Mouse (Mus musculus) brain, embryonic 14.5 days (tissue): ENCODE measurements around the gene Btnl2. TPM values are rescaled to one million over a fixed set of nuclear protein-coding genes. Genes with fewer than 3 reads are reported as not detected.

Experiments used
- DNase-seq: peaks from one replicate; pipeline ENCODE4 v3.0.0-alpha.2; 2011; ENCODE audit warnings: low read depth
- CTCF ChIP-seq: fragments of 200-500 bp; IDR thresholded peaks from 2 replicates; pipeline ENCODE4 v1.5.1; 2012; ENCODE audit warnings: inconsistent platforms, mild to moderate bottlenecking, moderate library complexity, borderline replicate concordance; ENCODE audit not compliant: insufficient read depth, insufficient read length; ENCODE audit errors: extremely low read depth
- POLR2A ChIP-seq: fragments of 200-500 bp; IDR thresholded peaks from 2 replicates; pipeline ENCODE4 v1.6.1; 2012; ENCODE audit warnings: mild to moderate bottlenecking, inconsistent platforms, borderline replicate concordance; ENCODE audit not compliant: poor library complexity, insufficient read depth, insufficient read length, severe bottlenecking; ENCODE audit errors: extremely low read depth
- polyA plus RNA-seq: library from polyadenylated mRNA; depleted of rRNA; stranded (reverse); fragments of >200 nt; gene quantifications from 2 replicates; pipeline ENCODE4 v1.2.3, GENCODE M21; 2012

The Btnl2 gene
- polyA plus RNA-seq, 1 experiment, result 0.03 TPM

DNA sequence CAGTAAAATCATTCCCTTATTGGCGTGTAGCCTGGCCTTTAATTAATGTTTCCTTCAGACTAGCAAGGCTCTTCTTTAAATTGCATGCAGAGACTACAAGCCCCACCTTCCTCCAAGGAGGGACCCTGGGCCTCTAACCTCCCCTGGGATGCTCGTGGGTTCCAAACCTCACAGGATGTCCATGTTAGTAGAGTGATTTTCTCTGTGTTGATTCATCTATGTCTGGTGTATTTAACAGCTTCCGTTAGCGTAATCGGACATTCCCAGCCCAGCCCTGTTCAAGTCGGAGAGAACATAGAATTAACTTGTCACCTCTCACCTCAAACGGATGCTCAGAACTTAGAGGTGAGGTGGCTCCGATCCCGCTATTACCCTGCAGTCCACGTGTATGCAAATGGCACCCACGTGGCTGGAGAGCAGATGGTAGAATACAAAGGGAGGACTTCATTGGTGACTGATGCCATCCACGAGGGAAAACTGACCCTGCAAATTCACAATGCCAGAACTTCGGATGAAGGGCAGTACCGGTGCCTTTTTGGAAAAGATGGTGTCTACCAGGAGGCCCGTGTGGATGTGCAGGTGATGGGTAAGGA, 8.4 kb downstream of the Btnl2 start:
- no peak for TF ChIP-seq POLR2A
- TF ChIP-seq CTCF, result no peak
- DNase-seq, result no peak

DNA sequence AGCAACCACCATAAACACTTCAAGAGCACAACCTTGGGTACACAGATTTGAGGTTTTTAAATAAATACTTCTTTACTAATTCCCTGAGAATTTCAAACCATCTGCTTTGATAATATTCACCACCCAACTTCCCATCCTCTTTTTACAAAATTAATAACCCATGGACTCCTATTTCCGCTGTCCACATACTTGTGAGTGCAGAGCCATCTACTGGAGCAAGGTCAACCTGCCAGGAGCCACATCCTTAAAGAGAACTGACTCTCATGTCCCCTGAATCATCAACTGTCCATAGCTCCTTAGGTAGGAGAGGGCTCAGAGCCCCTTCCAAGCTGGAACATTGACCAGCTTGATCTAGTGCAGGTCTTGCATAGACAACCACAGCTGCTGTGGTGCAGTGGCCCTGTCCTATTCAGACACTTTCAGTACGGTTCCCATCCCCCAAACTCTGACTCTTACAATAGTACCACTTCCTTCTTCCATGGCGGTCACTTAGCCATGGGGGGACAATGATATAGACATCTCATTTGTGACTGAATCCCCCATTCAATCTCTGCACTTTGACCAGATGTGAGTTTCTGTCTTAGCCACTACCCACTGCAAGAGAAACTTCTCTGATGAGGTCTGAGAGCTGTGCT, 9.2 kb downstream of the Btnl2 start:
- TF ChIP-seq CTCF, result no peak
- TF ChIP-seq POLR2A, result no peak
- DNase-seq, result no peak

DNA sequence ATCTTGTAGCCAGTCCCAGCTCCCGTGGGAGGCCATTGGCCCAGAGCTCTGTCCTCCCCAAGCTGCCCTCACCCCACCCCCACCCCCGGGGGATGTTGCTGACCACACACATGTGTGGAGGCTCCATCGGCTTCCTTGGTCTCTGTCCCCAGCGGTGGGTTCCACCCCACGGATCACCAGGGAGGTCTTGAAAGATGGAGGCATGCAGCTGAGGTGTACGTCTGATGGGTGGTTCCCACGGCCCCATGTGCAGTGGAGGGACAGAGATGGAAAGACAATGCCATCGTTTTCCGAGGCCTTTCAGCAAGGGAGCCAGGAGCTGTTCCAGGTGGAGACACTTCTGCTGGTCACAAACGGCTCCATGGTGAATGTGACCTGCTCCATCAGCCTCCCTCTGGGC, 10.4 kb downstream of the Btnl2 start:
- DNase-seq, result no peak
- no peak for TF ChIP-seq CTCF
- TF ChIP-seq POLR2A, result no peak

DNA sequence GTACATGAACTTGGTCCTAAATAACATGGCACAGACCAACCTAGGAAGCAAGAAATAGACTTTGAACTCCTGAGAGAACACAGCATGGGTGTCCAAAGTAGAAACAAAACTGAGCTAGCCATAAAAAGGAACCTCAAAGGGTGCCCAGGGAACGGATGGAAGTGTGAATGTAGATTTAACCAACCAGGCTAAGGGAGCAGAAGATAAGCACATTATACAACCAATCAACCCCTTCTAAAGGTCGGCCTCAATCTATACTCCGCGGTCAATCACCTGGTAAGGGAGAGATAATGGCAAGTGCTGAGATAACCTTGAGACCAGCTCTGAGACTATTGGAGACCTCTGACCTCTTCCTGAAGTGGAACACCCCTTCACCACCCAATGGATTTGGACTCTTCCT, 15.9 kb downstream of the Btnl2 start:
- no peak for DNase-seq

DNA sequence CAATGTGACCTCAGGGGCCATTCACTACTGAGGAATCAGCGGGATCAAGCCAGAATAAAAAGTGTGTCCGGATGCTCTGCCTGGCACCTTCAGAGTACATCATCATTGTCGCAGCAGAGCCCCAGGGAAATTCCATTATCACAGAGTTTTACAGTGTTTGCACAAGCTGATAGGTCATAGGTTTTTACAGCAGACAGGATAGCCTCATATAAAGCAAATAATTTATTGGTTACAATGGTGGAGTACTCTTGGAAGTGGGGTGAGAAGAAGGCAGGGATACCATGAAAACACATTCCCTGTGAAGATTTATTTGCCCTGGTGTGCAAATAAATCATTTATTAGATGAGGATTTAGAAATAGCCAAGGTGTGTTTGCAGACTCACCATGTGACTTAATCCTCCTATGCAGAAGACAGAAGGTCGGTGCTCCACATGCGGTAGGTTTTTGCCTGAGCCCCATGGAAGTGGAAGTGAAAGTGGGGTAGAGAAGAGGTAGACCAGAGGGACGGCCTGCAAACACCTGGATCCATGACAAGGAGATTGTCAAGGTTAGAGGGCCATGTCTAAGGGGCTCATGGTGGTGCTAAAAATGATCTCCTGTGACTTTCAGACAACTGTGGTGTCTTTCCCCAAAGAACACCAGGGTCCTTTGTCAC, 18.6 kb downstream of the Btnl2 start:
- no peak for DNase-seq
- TF ChIP-seq CTCF (no peak), POLR2A (no peak)

More for the DNA sequence above, 15.9 kb downstream of the Btnl2 start:
- TF ChIP-seq CTCF (no peak), POLR2A (no peak)

DNA sequence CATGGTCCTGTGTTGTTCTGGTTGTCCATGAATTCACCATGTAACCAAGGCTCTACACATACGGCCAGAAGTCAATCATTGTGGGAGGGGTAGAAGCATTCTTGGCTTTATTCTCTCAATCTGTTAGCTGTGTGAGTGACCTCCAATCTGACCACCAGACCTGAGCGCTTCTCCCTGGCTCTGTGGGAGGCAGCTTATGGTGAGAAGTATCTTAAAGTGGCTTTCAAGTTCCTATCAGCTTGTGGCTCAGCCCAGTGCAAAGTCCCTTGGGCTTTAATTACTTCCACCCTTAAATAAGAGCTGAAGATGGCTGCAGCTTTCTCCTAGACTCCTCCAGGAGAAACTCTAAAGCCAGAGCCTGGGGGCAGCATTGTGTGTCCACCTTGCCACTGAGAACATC, 22.2 kb downstream of the Btnl2 start, which contains the start of gene Btnl1:
Gene Btnl1, plus strand, starts transcription at position 286 of the 400 bp plus-strand sequence.
- TF ChIP-seq CTCF (no peak), POLR2A (no peak)
- no peak for DNase-seq

DNA sequence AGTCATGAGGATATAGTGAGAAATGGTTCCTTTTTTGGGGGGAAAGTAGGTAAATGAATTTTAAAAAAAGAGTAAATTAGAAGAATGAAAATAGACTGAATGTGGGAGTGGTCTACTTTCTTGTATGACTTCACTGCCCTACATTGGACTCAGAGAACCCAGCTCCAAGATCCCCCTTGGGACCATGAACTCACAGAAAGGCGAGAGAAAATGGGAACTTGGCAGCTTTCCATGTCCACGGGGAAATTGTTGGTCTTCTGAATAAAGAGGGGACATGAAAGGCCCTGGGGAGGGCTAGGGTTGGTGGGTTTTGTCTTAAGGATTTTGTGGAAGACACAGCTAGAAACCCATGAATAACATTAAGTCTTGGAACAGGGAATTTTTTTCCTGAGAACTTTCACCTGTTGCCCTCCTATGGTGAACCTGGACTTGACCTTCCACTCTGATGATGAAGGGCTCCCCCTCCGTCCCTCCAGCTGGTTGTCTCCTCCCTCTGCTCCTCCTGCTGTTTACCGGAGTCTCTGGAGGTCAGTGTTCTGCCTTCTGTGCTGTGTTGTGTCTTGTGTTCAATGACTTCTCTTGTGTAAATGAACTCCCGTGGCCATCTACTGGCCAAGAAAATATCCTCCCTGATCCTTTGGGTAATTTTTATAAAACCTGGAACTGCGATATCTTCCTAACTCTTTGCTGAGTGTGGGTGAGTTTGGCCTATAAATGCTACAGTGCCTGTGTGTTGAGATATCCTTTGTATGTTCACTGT, 23.0 kb downstream of the Btnl2 start:
- DNase-seq, result no peak
- TF ChIP-seq CTCF (no peak), POLR2A (no peak)

DNA sequence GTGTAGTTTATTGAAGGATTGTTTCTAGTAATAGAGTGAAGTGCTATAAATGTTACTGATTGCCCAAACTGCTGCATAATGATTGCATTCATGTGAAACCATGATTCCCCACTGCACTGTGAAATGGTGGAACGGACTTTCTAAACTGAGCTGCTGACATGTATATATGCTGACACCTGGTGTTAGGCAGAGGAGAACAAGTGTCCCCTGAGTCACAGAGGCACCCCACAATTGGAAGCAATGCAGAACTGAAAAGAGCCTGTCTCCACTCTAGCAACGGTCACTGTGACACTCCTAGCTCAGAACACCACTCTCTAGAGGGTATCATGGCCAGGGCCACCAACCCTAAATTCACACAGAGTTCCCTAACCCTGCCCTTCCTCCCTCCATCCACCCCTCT, 24.1 kb downstream of the Btnl2 start:
- no peak for TF ChIP-seq POLR2A
- TF ChIP-seq CTCF, result no peak
- DNase-seq, result no peak

DNA sequence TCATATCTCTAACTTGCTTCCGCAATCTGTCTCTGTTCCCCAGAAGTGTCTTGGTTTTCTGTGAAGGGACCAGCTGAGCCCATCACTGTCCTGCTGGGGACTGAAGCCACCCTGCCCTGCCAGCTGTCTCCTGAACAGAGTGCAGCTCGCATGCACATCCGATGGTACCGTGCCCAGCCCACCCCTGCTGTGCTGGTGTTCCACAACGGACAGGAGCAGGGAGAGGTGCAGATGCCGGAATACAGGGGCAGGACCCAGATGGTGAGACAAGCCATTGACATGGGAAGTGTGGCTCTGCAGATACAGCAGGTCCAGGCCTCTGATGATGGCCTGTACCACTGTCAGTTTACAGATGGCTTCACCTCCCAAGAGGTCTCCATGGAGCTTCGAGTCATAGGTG, 24.8 kb downstream of the Btnl2 start:
- TF ChIP-seq CTCF (no peak), POLR2A (no peak)
- no peak for DNase-seq

DNA sequence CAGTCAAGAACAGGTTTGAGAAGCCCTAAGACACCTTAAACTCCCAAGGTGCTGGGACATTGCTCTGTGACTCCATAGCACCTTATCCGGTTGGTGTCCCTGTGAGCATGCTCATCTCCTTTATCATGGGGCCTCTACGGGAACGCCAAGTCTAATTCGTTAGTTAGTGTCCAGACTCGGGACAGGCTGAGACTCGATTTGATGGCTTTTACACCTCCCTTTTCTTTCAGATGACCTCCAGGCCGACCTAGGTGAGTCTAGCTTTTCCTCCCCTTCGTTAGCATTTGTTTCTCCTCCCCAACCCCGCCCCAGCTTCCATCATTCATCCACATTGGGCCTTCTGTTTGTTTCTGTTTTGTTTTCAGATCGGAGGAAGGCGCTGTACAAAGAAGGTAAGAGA, 27.3 kb downstream of the Btnl2 start:
- TF ChIP-seq POLR2A (no peak), CTCF (no peak)
- DNase-seq, result no peak

DNA sequence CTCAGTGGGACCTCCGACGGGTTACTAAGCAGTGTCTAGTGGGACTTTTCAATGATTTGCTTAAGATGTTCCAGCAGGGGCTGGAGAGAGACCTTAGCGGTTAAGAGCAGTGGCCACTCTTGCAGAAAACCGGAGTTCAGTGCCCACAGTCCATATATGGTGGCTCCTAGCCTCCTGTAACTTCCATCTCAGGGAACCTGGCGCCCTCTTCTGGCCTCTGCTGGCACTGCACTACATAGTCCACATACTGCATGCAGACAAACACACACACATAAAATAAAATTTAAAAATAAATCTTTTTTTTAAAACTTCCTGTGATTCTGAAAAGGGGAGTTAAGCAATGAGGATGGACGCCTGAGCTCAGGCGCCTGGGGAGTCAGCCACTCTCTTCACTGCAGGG, 28.6 kb downstream of the Btnl2 start:
- peak; percentile 48; the same call in 1 of the 2 replicates for TF ChIP-seq CTCF
- no peak for TF ChIP-seq POLR2A
- DNase-seq, result no peak

DNA sequence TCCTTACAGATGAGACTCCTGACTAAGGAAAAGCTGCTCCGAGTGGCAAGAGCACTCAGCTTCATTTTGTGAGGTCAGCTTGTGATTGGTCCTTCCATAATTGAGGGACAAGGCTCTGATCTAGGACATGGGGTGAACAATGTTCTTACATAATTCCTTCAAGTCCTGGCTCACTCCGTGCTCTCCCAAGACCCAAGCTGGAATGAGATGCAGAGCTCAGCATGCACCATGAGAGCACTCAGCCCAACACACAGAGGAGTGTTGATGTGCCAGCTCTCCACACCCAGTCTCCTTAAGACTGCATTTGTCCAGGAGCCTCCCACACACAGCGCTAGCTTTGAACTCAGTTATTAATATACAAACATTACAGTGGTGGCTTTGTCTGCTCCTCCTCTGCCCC, 30.1 kb downstream of the Btnl2 start:
- TF ChIP-seq CTCF (no peak), POLR2A (no peak)
- no peak for DNase-seq
